Mouse (Mus musculus) lung, postnatal 25 days (tissue): ENCODE measurements around the gene Slc10a7.
A peak's percentile ranks its signal among the peaks of the same experiment; 100 is the strongest.
"Not testable (repeated sequence)": the region's sequence is repeated elsewhere in the genome, so short reads cannot be mapped to it uniquely, and the experiment has no call there.

Source experiments
- DNase-seq: peaks from one replicate; pipeline ENCODE4 v3.0.0; 2022; ENCODE audit warnings: low spot score

Gene Slc10a7

DNA sequence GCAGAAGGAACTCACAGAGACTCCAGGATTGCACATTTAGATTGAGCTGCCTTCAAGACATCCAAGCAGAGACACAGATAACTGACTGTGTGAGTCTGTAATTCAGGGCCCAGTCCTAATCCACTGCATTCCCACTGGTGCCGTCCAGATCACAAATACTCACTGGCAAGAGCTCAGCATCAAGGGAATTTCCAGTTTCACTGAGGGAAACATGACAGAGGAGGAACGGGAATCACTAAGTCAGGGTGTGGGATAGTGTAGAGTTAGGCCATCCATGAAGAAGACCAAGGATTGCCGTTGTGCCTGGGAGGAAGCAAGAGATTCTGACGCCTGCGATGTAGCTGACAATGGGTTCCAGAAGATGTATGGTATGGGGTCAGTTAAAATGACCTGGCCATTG is 159.1 kb downstream of the Slc10a7 start:
- DNase-seq: no peak

DNA sequence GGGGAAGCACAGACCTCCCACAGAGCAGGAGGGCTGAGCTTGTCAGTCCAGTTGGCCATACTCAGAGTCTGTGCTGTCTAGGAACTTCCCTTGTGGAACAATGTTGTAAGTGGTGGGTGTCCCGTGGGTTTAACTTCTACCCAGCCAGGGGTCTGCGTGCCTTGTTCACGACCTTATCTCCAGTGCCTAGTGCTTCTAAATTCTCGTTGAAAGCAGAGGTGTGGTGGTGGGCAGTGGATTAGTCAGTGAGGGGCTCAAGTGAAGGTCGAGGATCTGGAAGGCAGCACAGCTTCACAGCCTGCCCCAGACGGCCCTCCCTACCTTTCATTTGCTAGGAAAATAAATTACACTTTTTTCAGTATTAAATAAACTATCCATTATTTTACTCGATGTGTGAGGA is 161.1 kb downstream of the Slc10a7 start:
- DNase-seq: no peak

DNA sequence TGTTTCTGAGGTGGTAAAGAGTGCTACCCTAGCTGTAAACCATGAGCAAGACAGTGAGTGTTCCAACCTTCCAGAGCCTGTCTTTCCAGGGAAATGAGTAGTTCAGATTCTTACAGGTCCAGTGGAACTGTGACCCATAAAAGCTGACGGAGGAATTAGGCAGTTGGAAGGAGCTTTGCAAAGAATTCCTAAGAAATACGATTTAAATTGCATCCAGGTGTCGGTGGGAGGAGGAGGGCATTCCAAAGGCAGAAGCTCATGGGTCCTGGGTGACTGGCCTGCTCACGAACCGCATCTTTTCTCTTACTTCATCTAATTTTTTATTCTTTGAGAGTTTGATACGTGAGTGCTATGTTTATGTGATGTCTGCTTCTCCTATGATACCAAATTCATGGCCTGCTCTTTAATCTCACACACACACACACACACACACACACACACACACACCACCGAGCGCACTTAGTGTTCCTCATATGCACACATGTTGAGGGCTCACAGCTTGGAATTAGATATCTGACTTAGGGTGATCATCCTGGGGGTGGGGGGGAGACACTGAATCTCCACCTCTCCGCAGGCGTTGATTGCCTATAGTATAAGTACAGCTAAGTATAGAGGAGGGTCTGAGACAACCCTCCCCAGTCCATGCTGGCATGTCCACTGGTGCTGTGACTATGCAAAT is 169.5 kb downstream of the Slc10a7 start:
- DNase-seq: no peak

- DNase-seq: no peak
Observed at GRCm38 (mm10) chr8:78690795-78691194, 181.6 kb downstream of the Slc10a7 start.

DNA sequence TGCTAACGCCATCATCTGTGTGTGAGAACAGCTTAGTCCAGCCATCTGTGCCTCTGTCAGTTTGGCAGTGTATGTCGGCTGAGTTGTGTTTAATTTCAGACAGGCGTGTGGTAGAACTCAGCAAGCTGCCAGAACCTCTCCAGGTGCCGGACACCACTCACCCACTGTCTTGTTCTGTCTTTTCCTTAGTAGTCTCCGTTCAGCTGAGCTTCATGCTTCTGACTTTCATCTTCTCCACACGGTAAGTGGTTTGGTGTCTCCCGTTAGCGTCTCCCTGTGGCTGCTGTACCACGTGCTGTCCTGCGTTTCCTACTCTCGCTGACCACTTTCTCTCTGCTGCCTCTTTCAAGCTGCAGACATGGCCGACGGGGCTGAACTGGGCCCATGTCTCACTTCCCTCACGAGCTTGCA is 189.2 kb downstream of the Slc10a7 start:
- DNase-seq: no peak

- no peak for DNase-seq
Observed at GRCm38 (mm10) chr8:78703068-78703820, 194.1 kb downstream of the Slc10a7 start.

- peak; percentile 6 for DNase-seq
Observed at GRCm38 (mm10) chr8:78705980-78706379, 196.8 kb downstream of the Slc10a7 start.

DNA sequence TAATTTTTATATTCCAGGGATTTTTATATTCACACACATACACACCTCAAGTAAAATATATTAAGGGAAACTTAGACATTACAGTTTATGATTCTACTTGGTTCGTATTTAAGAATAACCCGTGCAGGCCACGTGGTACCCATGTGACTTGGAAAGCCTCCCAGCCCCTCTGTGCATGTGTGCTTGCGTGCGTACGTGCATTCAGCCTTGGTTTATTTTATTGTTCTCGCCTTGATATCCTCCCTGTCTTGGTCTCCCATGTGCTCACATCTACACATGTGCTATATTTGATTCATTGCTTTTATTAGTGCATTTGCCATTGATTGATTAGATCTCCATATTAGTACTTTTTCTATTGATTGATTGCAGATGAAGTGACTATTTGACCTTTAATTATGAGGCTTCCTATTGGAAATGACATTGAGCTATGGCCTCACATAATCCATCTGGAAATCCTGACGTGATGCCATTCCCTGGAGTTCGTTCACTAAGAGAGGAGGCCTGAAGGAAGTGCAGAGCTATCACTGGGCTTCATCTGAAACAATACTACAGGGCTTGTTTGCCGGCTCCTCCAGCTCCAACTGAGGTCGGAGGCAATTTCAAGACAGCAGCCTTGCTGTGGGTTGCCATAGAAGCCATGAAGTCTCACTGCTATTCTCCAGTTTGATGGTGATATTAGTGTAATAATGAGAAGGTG is 200.9 kb downstream of the Slc10a7 start:
- no peak for DNase-seq

DNA sequence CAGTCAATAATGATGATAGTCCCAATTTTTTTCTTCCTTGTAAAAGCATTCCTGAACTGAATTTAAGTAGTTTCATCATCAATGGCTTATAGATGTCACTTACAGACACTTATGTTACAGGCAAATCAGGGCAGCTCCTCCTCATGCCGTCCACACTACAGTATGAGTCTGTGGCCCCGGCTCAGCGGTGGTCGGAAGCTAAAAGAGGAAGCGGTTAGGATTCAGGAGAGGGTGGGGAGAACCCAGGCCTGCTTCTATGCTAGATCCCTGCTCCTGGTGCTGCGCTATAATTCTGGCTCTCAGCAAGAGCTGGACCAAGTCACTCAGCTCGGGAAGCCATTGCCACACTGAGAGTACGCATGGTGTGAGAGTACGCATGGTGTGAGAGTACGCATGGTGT is 201.8 kb downstream of the Slc10a7 start:
- DNase-seq: no peak

GRCm38 (mm10) chr8:78714880-78715279 is 205.7 kb downstream of the Slc10a7 start:
- DNase-seq: no peak

DNA sequence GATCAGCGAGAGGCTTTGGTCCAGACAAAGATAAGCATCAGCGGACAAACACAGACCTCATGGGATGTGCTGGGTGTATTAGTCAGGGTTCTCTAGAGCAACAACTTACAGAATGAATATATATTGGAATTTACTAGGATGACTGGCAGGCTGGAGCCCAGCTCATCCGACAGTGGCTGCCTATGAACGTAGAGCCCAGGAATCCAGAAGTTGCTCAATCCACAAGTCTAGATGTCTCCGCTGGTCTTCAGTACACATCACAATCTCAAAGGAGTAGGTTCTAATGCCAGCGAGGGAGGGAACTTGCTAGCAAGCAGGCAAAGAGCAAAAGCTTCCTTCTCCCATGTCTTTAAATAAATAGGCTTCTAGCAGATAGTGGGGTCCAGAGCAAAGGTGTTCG is 207.4 kb downstream of the Slc10a7 start:
- DNase-seq: no peak

DNA sequence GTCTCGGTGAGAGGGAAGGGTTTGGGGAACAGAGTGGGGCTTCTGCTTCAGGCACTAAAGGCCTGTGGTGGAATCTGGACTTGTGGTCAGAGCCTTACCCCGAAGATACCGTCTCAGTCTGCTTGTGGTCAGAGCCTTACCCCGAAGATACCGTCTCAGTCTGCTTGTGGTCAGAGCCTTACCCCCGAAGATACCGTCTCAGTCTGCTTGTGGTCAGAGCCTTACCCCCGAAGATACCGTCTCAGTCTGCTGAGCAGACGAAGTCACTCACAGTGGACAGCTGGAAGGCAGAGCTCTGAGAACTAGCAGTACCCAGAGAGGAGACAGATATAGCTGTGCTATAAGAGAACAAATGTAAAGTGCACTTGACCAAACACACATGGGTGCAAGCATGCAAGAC is 208.0 kb downstream of the Slc10a7 start:
- DNase-seq: not testable (repeated sequence)

DNA sequence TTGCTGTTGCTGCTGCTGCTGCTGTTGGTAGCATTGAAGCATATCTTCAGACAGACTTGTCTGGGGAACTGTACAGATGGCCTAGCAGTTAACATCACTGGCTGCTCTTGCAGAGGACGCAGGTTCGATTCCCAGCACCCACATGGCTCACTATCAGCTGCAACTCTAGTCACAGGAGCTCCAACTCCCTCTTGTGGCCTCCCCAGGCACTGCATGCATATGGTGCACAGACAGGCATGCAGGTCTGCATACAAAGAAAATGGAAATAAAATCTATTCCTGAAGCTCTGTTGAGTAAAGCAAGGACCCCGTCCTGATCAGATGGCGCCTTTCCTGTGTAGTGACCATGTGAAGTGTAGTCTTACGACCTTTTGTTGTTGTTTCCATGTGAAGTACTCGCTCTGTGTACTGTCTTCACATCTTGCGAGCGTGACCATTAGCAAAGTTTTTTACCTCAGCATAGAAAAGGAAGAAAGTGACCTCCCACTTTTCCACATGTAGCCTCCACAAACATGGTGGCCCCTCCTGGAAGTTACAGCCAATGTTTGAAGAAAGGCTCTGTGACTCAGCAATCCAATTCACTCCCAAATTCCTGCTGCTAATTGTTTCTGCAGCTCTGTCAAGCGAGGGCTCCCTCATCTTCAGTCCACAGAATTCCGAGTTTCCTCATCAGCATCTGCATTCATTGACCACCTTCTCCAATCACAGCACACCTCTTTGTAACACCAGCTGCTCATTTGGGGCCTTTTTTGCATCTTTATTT is 210.3 kb downstream of the Slc10a7 start:
- no peak for DNase-seq

- peak; percentile 19 for DNase-seq
Observed at GRCm38 (mm10) chr8:78720041-78720414, 210.9 kb downstream of the Slc10a7 start.

- no peak for DNase-seq
Observed at GRCm38 (mm10) chr8:78721576-78721975, 212.4 kb downstream of the Slc10a7 start.

DNA sequence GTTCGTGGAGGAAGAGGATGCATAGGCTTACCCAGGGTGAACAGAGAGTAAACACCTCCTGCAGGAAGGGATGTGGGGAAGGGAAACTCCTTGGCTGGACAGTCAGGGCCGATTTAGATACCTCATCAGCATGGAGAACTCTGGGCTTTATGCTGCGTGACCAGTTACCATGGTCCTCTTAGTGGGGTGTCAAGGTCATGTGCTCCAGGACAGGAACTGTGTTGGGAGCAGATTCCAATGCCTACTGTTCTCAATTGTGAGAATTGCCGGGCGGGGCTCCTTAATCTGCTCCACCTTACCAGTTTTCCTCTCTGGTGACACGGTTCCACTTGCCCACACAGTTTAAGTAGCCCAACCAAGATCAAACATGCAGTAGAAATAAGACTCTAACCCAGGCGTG is 213.1 kb downstream of the Slc10a7 start:
- no peak for DNase-seq

DNA sequence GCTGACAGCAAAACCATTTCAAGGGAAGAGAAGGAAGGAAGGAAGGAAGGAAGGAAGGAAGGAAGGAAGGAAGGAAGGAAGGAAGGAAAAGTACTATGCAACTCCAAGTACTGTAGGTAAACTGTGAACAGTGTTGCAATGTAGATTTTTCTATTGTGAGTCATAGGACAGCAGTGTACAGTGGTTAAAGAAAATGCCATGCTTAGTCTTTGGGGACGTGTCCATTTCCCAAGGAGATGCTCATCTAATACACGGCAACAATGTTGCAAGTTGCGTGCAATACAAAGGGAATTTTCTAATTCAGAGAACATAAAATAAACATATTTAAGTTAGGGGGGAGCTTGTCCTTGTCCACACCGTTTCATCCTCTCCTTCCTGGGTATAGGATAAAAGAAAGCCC is 215.7 kb downstream of the Slc10a7 start:
- no peak for DNase-seq

GRCm38 (mm10) chr8:78728240-78728639 is 219.1 kb downstream of the Slc10a7 start:
- no peak for DNase-seq

- DNase-seq: peak; percentile 12
Observed at GRCm38 (mm10) chr8:78732410-78732809, 223.3 kb downstream of the Slc10a7 start.

GRCm38 (mm10) chr8:78732995-78733512 is 223.9 kb downstream of the Slc10a7 start:
- DNase-seq: no peak

DNA sequence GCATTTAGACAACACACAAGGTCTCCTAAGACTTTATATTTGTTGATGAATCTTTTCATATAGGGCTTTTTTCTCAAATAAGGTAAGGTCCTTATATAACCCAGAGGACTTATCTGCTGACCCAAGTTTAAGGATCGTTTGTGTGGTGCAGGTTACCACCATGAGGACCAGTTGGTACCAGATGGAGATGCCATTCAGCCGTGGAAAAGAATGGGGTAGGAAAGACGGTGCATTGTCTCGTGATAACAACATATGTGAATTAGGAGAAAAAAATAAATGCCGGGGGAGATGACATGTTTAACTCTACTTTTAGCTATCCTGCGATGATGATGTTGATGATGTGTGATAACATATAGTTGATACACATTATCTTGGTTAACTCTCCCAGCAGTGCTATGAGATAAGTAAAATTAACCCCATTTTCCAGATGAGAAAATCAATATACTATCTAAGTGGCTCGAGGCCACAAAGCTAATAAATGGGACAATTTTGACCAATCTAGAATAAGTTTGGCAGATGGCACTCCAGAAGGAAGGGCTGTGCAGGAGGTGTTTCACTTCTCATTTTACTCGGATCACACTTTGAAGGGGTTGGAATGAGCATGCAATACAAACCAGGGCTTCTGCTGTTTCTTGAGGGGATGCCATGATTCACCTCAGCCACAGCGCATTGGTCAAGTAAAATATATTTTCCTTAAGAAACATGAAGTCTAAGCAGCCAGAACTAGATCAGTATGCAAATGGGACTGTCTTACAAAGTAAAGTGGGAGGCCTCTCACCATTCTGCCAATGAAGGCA is 225.8 kb downstream of the Slc10a7 start:
- DNase-seq: no peak
